Mouse (Mus musculus) retina, adult 2 months (tissue): ENCODE data around the gene Map7d1.

ENCODE experiments used
- DNase-seq: peaks from one replicate; pipeline ENCODE4 v3.0.0-alpha.2; 2012; ENCODE audit warnings: low read depth, low spot score

Gene Map7d1

GRCm38 (mm10) chr4:126256131-126256791 lies at the start of gene Map7d1:
Gene Map7d1 (minus strand): TSS chr4:126256343.
- peak; percentile 78 for DNase-seq

DNA sequence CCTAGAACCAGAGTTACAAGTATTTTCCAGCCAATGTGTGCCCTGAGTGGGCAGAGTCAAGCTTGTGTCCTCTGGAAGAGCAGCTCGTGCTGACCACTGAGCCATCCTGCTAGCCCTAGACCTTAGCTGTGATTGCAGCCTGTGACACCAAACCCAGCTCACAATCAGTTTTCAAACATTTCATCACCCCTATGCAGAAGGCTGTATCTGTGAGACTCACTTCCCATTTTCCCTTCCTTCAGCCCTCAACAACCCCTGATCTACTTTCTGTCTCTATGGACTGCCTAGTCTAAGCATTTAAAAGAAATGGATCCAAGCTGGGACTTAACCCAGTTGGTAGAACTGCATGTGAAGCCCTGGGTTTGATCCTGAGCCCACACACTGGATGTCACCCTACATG lies 49.3 kb upstream of the Map7d1 start:
- DNase-seq: no peak

- DNase-seq: no peak
Observed at GRCm38 (mm10) chr4:126303877-126304276, 47.7 kb upstream of the Map7d1 start.

- no peak for DNase-seq
Observed at GRCm38 (mm10) chr4:126301584-126302309, 45.6 kb upstream of the Map7d1 start.

GRCm38 (mm10) chr4:126300916-126301583 lies 44.9 kb upstream of the Map7d1 start:
- DNase-seq: no peak

- no peak for DNase-seq
Observed at GRCm38 (mm10) chr4:126296617-126297101, 40.5 kb upstream of the Map7d1 start.

DNA sequence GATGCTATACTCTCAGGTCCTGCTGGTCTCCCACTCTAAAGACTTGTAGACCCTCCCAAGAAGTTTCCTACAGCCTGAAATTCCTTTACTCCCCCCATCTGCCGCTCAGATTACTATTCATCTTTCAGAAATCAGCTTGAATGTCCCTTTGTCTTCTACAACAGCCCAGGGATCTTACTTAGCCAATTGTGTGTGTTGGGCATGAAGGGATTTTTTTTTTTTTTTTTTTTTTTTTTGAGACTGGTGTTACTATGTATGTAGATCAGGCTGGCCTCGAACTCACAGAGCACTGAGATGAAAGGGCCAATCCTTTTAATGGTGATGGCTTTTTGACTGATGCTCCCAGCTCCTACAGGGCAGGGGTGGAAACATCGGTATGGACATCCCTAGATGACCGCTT lies 39.8 kb upstream of the Map7d1 start:
- no peak for DNase-seq

DNA sequence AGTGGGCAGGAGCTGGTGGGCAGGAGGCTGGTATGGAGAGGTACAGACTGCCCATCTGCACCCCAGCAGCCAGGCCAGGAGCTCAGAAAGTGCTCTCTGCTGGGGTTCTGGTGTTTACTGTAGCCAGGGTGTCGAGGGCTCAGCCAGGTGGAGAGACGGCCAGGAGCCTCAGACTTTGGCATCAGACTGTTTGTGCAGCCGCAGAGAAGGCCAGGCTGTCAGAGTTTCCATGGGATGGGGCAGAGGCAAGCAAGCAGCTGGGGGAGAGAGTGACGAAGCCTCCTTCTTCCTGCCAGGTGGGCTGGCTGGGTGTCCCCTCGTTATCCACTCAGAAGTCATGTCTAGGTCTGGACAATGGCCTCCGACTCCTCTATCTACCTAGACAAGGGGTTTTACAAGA lies 39.0 kb upstream of the Map7d1 start:
- DNase-seq: no peak

DNA sequence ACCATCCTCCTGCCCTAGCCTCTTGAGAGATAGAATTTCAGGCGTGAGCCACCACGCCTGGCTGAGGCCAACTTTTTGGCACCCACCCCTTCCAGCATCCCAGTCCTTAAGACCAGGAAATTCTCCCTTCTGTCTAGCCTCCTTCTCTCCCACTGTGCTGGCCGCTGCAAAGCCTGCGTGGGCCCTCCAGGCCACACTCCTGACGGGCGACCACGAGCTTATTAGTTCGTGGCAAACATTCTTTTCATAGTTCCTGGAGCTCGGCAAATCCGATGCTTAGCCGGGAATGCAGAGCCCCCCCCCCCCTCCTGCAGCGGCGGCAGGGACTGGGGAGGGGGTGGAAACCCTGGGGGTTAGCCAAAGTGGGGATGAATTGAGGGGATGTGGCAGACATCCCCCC lies 35.1 kb upstream of the Map7d1 start:
- DNase-seq: no peak

- no peak for DNase-seq
Observed at GRCm38 (mm10) chr4:126290314-126290713, 34.2 kb upstream of the Map7d1 start.

- no peak for DNase-seq
Observed at GRCm38 (mm10) chr4:126288085-126288666, 32.0 kb upstream of the Map7d1 start.

DNA sequence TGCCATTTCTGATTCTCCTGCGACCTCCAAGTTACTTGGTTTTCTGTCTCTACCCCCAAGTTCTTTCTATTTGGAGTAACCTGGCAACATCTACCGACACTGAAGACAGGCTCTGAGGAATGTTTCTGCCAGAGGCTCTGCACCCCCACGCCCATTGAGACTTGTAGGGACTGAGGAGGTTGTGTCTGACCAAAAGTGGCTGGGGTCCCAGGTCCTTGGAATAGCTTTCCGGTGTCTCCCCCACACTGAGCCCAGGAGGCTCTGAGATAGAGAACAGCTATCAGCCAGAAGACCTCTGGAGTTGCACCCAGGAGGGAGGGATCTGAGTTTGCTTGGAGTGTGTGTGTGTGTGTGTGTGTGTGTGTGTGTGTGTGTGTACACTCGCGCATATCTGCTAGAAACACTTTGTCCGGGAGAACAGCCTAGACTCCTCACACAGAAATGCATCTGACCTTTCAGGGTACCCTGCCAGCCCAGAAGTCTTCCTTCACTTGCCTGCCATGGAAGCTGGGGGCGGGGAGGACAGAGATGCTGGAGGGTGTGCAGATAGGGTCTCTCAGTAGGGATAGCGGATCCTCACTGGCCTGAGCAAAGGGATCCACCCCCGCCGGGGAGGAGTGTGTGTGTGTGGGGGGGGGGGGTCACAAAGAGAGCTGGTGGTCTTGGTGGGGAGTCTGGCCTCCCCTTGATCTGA lies 31.3 kb upstream of the Map7d1 start:
- no peak for DNase-seq

GRCm38 (mm10) chr4:126286492-126286891 lies 30.3 kb upstream of the Map7d1 start, which contains the start of gene Col8a2:
Gene Col8a2 (plus strand): TSS chr4:126286793.
- DNase-seq: no peak

DNA sequence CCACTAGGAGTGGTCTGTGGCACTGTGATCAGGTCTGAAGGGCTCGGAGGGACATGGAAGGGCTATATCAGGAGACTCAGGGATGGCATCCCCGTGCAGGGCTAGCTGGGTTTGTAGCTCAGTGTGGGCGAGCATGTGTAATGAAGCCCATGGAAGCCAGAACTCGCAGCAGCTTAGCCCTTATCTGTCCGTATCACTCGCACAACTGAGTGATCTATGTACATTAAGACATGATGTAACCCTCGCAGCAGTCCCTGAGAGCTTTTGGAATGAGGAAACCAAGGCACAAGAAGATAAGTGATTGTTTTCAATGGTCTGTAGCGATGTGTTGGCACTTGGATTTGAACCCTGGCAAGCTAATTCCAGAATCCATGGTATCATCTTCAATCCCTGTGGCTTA lies 27.4 kb upstream of the Map7d1 start:
- no peak for DNase-seq

- DNase-seq: no peak
Observed at GRCm38 (mm10) chr4:126281706-126282105, 25.6 kb upstream of the Map7d1 start.

GRCm38 (mm10) chr4:126278961-126279360 lies 22.8 kb upstream of the Map7d1 start:
- DNase-seq: no peak

GRCm38 (mm10) chr4:126278565-126278915 lies 22.4 kb upstream of the Map7d1 start:
- no peak for DNase-seq

DNA sequence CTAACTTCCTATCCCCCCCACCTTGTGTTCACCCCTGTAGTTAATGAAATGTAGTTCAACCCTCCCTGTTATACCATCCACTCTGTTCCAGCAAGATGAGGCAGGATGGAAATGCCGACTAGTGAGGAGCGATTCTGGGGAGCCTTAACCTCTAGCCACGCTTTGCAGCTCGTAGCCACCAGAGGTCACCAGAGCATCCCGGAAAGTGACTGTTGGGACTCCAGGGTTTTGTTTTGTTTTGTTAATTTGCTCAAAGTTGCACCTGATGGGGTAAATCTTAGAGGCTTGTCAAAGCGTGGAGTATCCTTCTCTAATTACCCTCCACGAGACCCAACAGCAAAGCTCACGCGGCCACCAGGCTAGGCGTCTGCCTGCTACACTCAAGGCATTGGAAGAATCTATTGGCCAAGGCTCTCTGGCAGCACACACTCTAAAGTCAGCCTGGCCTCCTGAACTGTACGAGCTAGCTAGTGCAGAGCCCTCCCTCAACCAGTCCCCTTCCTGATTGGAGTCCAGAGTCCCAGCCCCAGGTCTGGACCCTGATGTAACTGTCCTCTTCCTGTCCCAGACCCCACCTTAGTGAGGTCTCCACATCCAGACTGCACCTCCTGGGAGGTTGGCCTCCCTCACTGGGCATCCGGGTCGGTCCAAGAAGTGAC lies 21.9 kb upstream of the Map7d1 start:
- no peak for DNase-seq

DNA sequence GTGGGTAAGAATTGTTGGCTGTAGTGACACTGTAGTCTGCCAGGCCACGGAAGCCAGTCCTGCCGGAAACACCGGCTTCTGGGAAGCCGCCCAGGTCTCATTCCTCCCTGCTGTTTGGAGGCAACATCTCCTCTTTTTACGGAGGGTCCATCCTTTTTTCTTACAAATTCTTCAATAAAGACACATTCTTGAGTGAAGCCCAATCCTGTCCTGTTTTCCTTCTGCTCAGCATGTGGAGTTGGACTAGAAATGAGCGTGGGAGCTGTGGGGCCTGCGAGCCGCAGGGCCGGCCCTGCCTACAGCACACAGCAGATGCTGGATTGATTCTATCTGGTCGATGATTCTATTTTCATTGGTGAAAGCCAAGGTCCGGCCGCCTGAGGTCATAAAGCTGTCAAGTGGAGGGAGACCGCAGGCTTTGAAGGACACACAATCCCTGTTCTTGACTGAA lies 19.6 kb upstream of the Map7d1 start:
- DNase-seq: no peak

DNA sequence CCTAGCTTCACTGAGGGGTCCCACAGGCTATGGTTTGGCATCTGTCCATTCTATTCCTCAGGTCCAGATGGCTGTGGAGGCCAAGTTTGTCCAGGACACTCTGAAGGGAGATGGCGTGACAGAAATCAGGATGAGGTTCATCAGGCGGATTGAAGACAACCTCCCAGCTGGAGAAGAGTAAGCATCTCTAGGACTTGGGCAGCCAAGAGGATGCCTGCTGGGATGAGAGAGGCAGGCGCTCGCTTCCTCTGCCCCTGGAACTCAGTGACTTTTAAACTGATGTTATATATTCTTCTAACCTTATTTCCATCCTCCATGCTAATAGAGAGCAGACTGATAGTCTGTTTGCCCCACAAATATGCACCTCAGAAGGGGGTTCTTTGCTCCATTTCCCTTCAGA lies 18.9 kb upstream of the Map7d1 start:
- DNase-seq: no peak

- no peak for DNase-seq
Observed at GRCm38 (mm10) chr4:126273753-126274152, 17.6 kb upstream of the Map7d1 start.
